Mouse (Mus musculus) urinary bladder, postnatal 10 days (tissue): ENCODE data around the gene Yy1.
"Not testable (repeated sequence)": the region's sequence is repeated elsewhere in the genome, so short reads cannot be mapped to it uniquely, and the experiment has no call there.

Source experiments
- DNase-seq: peaks from one replicate; pipeline ENCODE4 v3.0.0; 2022; ENCODE audit warnings: low spot score

Yy1 gene

GRCm38 (mm10) chr12:108826282-108826957 is 33.6 kb downstream of the Yy1 start:
- no peak for DNase-seq

- DNase-seq: no peak
These were observed 34.3 kb downstream of the Yy1 start for GRCm38 (mm10) chr12:108826958-108827535.

- no peak for DNase-seq
These were observed 34.9 kb downstream of the Yy1 start for GRCm38 (mm10) chr12:108827641-108828040.

DNA sequence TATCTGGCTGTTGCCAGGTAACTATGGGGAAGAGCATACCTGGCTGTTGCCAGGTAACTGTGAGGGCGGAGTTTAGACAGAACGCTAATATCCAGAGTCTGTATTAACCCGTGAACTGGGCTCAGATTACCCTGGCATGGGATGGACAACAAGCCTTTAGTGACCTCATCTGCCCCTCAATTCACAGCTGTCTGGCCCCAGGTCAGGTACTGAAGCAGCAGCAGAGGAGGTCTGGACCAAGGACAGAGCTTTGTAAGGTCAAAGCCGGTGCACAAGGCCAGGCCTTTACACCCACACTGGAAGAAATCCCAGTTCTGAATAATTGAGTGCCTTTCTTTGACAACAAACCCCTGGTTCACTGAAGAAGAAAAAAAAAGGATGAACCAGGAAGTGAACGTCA is 36.9 kb downstream of the Yy1 start:
- DNase-seq: no peak

DNA sequence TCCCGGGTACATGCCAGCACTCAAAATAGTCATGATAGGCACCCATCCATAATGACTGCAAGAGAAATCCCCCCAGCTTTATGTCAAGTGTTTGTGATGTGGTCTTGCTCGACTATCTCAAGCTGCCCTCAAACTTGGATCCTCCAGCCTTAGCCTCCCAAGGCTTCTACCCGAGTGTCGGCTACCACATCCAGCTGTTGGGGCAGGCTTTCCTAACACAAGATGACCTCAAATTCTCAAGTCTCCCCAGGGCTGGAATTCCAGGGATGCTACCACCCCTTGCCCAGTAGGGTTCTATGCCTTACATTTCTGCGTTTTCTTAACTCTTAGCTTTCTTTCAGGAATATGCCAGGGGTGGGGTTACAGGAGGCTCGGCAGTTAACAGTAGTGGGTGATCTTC is 37.6 kb downstream of the Yy1 start:
- DNase-seq: no peak

- DNase-seq: no peak
These were observed 39.3 kb downstream of the Yy1 start for GRCm38 (mm10) chr12:108831966-108832643.

DNA sequence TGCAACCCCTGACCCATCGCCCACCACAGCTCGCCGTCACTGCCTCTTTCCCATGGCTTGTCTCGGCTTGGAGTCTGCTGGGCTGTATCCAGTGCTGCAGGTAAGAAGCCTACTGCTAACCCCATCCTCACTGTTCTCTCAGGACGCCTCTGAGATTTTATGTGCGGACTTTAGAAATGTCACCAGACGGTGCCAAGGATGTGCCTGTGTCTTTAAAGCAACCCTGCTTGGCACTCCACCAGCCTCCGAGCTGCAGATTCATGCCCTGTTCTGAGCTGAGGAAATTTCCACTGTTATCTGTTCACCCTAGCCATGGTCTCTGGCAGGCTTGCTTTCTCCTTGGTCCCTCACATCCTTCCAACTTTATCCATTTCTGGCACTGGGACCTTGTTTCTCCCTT is 40.1 kb downstream of the Yy1 start:
- no peak for DNase-seq

GRCm38 (mm10) chr12:108833408-108833807 is 40.6 kb downstream of the Yy1 start:
- DNase-seq: no peak

GRCm38 (mm10) chr12:108834337-108834736 is 41.6 kb downstream of the Yy1 start:
- no peak for DNase-seq

DNA sequence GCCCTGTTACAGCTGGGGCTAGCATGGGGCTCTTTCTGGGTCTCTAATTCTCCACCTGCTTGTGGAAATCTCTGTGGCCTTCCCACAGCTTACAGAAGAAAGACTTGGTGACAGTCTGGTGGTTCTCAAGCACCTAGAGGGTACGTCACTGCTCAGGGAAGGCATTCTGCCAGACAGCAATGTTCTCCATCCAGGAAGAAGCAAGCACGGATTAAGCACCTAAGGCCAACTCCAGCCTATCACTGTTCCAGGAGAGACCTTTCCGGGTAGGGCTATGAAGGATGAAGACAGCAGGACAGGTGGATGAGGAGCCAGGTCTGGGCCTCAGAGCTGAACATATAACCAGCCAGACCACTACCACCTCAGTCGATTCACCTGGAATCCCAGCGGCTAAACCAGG is 42.0 kb downstream of the Yy1 start:
- DNase-seq: no peak

DNA sequence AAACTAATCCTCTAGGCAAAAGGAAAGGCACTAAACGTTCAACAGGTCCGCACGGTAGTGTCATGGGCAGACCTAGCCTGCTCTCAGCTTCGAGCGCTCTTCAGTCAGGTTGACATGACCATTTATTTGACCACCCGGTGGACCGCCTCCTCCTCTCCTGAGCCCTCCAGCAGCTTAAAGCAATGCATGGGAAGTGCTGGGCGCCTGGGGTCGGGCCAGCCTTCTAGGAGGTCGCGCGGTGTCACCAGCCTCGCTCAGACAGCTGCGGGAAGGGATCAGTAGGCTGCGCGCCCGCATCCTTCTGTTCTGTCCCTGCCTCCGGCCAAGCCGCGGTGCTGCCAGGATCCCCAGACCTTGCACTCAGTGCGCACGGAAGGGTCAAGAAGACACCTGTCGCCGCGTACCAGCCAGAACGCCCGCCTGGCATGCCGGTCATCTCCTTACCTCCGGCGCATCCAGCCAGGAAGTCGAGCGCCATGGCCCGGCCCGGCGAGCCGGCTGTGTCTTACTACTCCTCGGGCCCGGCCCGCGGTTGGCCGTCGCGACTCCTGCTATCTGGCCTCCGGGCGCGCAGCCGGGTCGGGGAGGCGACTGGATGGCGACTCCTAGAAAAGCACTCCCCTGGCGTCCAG is 42.6 kb downstream of the Yy1 start:
- DNase-seq: no peak

GRCm38 (mm10) chr12:108835840-108836409 is 43.2 kb downstream of the Yy1 start, which contains the start of the genes Slc25a29 and Slc25a47:
Gene Slc25a29 (minus strand): TSS chr12:108835883.
Gene Slc25a47 (plus strand): TSS chr12:108836046.
- DNase-seq: peak; percentile 82

- no peak for DNase-seq
These were observed 43.9 kb downstream of the Yy1 start for GRCm38 (mm10) chr12:108836722-108837121.

- no peak for DNase-seq
These were observed 48.4 kb downstream of the Yy1 start for GRCm38 (mm10) chr12:108841181-108841580.

DNA sequence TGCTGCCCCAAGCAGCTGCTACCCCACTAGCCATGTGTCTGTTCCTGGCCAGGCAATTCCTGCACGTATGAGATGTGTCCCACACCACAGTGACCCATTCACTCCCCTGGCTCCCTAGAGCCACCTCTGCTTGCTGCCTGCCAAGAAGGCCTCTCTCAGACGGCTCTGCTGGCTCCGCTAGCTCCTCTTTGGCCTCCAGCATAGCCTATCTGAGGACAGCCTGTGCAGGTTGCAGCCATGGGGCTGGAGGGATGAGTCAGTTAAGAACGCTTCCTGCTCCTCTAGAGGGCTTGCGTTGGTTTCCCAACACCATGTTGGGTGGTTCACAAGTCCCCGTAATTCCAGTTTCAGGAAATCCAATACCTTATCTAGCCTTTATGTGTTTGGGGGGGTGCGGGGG is 49.9 kb downstream of the Yy1 start:
- DNase-seq: no peak

DNA sequence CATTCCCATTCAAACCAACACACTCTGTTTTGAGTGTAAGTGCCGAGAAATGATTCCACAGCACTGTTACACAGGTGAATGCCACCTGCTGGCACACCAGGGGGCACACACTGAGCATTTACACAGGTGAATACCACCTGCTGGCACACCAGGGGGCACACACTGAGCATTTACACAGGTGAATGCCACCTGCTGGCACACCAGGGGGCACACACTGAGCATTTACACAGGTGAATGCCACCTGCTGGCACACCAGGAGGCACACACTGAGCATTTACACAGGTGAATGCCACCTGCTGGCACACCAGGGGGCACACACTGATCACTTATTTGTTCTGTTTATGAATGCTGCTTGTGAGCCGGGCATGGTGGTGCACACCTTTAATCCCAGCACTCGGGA is 55.3 kb downstream of the Yy1 start:
- not testable (repeated sequence) for DNase-seq

- DNase-seq: no peak
These were observed 56.8 kb downstream of the Yy1 start for GRCm38 (mm10) chr12:108849488-108850022.

GRCm38 (mm10) chr12:108850129-108850528 is 57.4 kb downstream of the Yy1 start:
- no peak for DNase-seq

DNA sequence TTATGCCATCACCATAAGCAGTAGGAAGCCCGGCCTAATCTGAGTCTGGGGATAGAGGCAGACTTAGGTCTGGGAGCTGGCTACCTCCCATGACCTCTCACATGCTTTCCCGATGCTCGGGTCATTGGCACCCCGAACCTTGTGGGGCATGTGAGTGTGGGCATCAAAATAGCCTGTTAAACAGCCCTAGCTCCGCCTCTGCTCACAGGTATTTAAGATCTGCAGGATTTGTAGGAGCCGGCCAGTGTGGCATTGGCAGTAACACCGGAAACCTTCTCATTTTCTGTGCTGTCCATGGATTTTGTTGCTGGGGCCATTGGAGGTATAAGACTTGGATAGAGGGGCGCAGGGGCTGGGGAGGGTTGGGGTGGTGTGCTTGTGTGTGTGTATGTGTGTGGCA is 58.1 kb downstream of the Yy1 start:
- DNase-seq: no peak

DNA sequence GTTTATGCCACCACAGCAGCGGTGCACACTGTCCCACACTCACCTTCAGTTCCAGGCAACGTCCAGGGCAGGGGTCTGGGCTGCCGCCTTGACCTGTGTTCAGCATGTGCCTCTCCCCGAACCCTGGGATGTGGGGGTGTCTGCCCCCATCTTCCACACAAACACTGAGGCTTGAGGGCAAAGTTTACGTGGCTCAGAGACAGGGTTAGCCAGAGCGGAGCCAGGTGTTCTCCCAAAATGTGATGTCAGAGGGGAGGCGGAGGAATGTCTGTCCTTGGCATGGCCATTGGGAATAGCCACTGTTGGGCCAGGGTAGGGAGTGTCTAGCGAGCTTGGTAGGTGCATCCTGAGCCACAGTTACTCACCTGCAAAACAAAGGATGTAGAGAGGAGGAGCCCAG is 60.0 kb downstream of the Yy1 start:
- no peak for DNase-seq

DNA sequence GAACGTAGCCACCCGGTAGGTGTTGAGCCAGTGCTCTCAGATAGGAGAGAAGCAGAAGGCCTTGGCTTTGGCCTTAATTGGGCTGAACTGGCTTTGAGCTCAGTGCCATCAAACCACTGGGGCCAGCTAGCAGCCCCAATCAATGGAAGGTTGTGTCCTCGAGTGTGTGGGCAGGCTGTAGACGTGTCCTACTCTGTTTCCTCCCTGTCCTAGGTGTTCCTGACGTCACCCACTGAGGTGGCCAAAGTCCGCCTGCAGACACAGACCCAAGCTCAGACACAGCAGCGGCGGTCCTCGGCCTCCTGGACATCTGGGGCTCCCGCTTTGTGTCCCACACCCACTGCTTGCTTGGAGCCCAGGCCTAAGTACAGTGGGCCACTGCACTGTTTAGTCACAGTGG is 62.3 kb downstream of the Yy1 start:
- no peak for DNase-seq

DNA sequence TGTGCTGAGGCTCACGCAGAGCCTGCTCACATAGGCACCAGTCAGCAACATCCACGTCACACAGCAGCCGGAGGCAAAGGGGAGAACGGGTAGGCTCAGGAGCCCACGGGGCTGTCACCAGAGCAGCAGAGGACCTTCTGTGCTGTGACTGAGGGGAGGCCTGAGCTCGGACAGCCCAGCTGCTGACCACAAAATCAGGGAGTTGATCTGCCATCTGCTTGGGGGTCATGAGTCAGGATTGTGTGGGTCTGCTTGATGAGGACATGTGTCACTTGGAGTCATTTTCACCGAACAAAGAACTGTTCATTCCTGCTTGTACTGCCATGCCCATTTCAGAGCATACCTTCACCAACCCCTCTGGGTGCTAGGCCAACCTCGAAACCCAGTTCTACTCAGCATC is 63.4 kb downstream of the Yy1 start:
- DNase-seq: no peak
